Comparison of ENCODE assay signal across 8 mouse cellular contexts in the genomic region with DNA sequence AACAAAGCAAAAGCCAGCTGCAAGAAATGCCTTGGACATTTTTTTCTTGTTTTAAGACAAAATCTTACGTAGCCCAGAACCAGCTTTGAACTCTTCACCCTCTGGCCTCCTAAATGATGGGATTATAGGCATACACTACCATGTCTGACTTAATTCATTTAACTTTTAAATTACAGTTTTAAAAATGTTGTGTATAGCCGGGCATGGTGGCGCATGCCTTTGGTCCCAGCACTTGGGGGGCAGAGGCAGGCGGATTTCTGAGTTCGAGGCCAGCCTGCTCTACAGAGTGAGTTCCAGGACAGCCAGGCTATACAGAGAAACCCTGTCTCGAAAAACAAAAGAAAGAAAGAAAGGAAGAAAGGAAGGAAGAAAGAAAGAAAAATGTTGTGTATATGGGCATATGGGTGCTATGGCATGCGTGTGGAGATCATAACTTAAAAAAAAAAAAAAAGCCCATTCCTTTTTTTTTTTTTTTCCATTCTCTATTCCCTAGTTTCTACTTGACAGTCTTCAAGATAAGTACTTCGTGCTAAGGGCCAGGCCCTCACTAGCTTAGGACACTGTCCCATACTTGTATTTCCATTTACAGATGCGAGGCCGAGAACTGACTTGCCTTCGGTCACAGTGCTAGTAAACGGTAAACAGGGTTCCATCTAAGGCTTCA. TPM values are rescaled to one million over a fixed set of nuclear protein-coding genes. Genes with fewer than 3 reads are reported as not detected.
DNase-seq lines count a peak whose midpoint lies in the region; ATAC-seq and TF ChIP-seq lines count a peak whose summit lies in the region.

No protein-coding gene starts in this region.

- TF ChIP-seq EP300 in stomach, postnatal 0 days (optimal IDR thresholded peaks at IDR 0.05), result no peak

- H3K27ac ChIP-seq in testis, adult 2 months (ENCODE audit: control insufficient read depth, insufficient read depth, low read depth, low read length), result peak overlapping the region; percentile 98
- H3K27ac ChIP-seq in limb, embryonic 15.5 days, result peak overlapping the region; percentile 97
- H3K27ac ChIP-seq in stomach, postnatal 0 days (replicated peaks), result peak overlapping the region; percentile 99

- no peaks in the 10 kb centered on the region; the same call in 1 of the 2 replicates for H3K4me1 ChIP-seq in testis, adult 2 months (ENCODE audit: control insufficient read depth, insufficient read depth, low read length)
- H3K4me1 ChIP-seq in limb, embryonic 15.5 days, result peaks cover 3% of the 10 kb centered on the region; the same call in 1 of the 2 replicates
- no peaks in the 10 kb centered on the region for H3K4me1 ChIP-seq in stomach, postnatal 0 days (replicated peaks; ENCODE audit: control insufficient read depth, insufficient read depth)

- peak overlapping the region; percentile 100 for H3K4me3 ChIP-seq in testis, adult 2 months (ENCODE audit: control insufficient read depth, low read depth, low read length)
- H3K4me3 ChIP-seq in limb, embryonic 15.5 days, result peak overlapping the region; percentile 91
- H3K4me3 ChIP-seq in stomach, postnatal 0 days (ENCODE audit: low read depth, low read length), result peak overlapping the region; percentile 84

- H3K9me3 ChIP-seq in limb, embryonic 15.5 days, result no peaks in the 10 kb centered on the region
- H3K9me3 ChIP-seq in stomach, postnatal 0 days (ENCODE audit: control insufficient read depth, low read length), result no peaks in the 10 kb centered on the region

- peak overlapping the region; percentile 94 for H3K9ac ChIP-seq in limb, embryonic 15.5 days
- H3K9ac ChIP-seq in stomach, postnatal 0 days (ENCODE audit: low read length), result peak overlapping the region; percentile 91

- H3K36me3 ChIP-seq in testis, adult 2 months (ENCODE audit: control insufficient read depth, insufficient read depth, low read length), result no peaks in the 10 kb centered on the region; the same call in 1 of the 2 replicates
- H3K36me3 ChIP-seq in limb, embryonic 15.5 days, result peaks cover 18% of the 10 kb centered on the region
- H3K36me3 ChIP-seq in stomach, postnatal 0 days (ENCODE audit: control insufficient read depth, insufficient read depth, low read length), result peaks cover 1% of the 10 kb centered on the region; the same call in 1 of the 2 replicates

- peak; percentile 30 for DNase-seq in cerebellum, adult 9-11 months
- no peak for DNase-seq in cerebellum, adult 18-20 months
- DNase-seq in testis, postnatal 14 days (ENCODE audit: low spot score), result no peak
- DNase-seq in stomach, postnatal 0 days (ENCODE audit: low spot score), result no peak
- DNase-seq in T-cell, adult 2 months (ENCODE audit: low spot score), result no peak
- DNase-seq in frontal cortex, postnatal 36 days (ENCODE audit: low spot score in 2 of 2), result no peak

- no peaks in the 10 kb centered on the region for H3K27me3 ChIP-seq in testis, adult 2 months (ENCODE audit: control insufficient read depth, insufficient read depth, low read length)
- H3K27me3 ChIP-seq in limb, embryonic 15.5 days, result no peaks in the 10 kb centered on the region
- H3K27me3 ChIP-seq in stomach, postnatal 0 days (ENCODE audit: control insufficient read depth, insufficient read depth, low read length), result no peaks in the 10 kb centered on the region

- peak overlapping the region; percentile 61 for H3K4me2 ChIP-seq in limb, embryonic 15.5 days
- peak overlapping the region; percentile 62 for H3K4me2 ChIP-seq in stomach, postnatal 0 days (replicated peaks; ENCODE audit: low read depth)

- no peak for TF ChIP-seq POLR2A in testis, adult 2 months (IDR thresholded peaks at IDR 0.05; ENCODE audit: control insufficient read depth, low read depth, low read length)

- ATAC-seq in limb, embryonic 15.5 days (ENCODE audit: insufficient number of reproducible peaks, low FRiP score, low TSS enrichment, low read depth), result no peak
- ATAC-seq in stomach, postnatal 0 days (ENCODE audit: low FRiP score, low TSS enrichment), result no peak

- TF ChIP-seq CTCF in testis, adult 2 months (IDR thresholded peaks at IDR 0.05; ENCODE audit: control insufficient read depth, insufficient read depth, insufficient replicate concordance, low read depth, low read length), result no peak
- no peak for TF ChIP-seq CTCF in stomach, postnatal 0 days (IDR thresholded peaks at IDR 0.05; ENCODE audit: low read depth)

- 35% methylated on average over 12 of the region's 12 CpGs for WGBS in limb, embryonic 15.5 days
- WGBS in stomach, postnatal 0 days, result 34% methylated on average over 12 of the region's 12 CpGs

RNA-seq across cellular contexts. Expression of gene Eapp, which starts 0.7 kb away (rescaled TPM):
- polyA plus RNA-seq in testis, adult 2 months (2012; rRNA removed), result 29.2 and 40.3 TPM in 2 replicates
- 69.2 and 69.4 TPM in 2 replicates for polyA plus RNA-seq in limb, embryonic 15.5 days (2015; fragmentation: Nextera tagmentation; extraction: Ambion mirVana)
- polyA plus RNA-seq in stomach, postnatal 0 days (2015; fragmentation: Nextera tagmentation; extraction: Ambion mirVana), result 63.9 and 66.0 TPM in 2 replicates

RNA-seq across cellular contexts. Expression of gene Sptssa, which starts 38.6 kb away (rescaled TPM):
- 24.0 and 25.1 TPM in 2 replicates for polyA plus RNA-seq in testis, adult 2 months (2012; rRNA removed)
- 237 and 244 TPM in 2 replicates for polyA plus RNA-seq in limb, embryonic 15.5 days (2015; fragmentation: Nextera tagmentation; extraction: Ambion mirVana)
- 163 and 168 TPM in 2 replicates for polyA plus RNA-seq in stomach, postnatal 0 days (2015; fragmentation: Nextera tagmentation; extraction: Ambion mirVana)
